Mouse (Mus musculus) embryonic facial prominence, embryonic 15.5 days (tissue): ENCODE measurements at regions not wholly inside any gene's neighbourhood (a gene's known extent, or its start where the extent isn't known, plus 50 kb on each side); places are given as distances from the start of the nearest gene placed in this dataset.
A peak's percentile ranks its signal among the peaks of the same experiment; 100 is the strongest.

Experiments
- ATAC-seq: fragments of 200-750 bp; cut with Nextera tagmentation; 2 replicates; pipeline ENCODE4 v1.8.0; 2017; ENCODE audit warnings: low read depth, moderate TSS enrichment; ENCODE audit not compliant: insufficient number of reproducible peaks, low FRiP score, low TSS enrichment
- H3K27ac ChIP-seq: fragments of 300-500 bp; sonication (generic); replicated peaks from 2 replicates; pipeline ENCODE4 v1.5.1; 2015; ENCODE audit warnings: mild to moderate bottlenecking, inconsistent platforms
- H3K27me3 ChIP-seq: fragments of 300-500 bp; sonication (generic); 2 replicates; pipeline ENCODE4 v1.6.1; 2015; ENCODE audit warnings: inconsistent platforms
- H3K36me3 ChIP-seq: fragments of 300-500 bp; sonication (generic); 2 replicates; pipeline ENCODE4 v1.6.1; 2015; ENCODE audit warnings: mild to moderate bottlenecking, inconsistent platforms
- H3K4me1 ChIP-seq: fragments of 300-500 bp; sonication (generic); 2 replicates; pipeline ENCODE4 v1.6.1; 2015; ENCODE audit warnings: inconsistent platforms
- H3K4me2 ChIP-seq: fragments of 300-500 bp; sonication (generic); replicated peaks from 2 replicates; pipeline ENCODE4 v1.6.1; 2015; ENCODE audit warnings: mild to moderate bottlenecking, inconsistent platforms
- H3K4me3 ChIP-seq: fragments of 300-500 bp; sonication (generic); replicated peaks from 2 replicates; pipeline ENCODE4 v1.5.1; 2015; ENCODE audit warnings: mild to moderate bottlenecking, inconsistent platforms
- H3K9ac ChIP-seq: fragments of 300-500 bp; sonication (generic); 2 replicates; pipeline ENCODE4 v1.6.1; 2015; ENCODE audit warnings: inconsistent platforms
- H3K9me3 ChIP-seq: fragments of 300-500 bp; sonication (generic); replicated peaks from 2 replicates; pipeline ENCODE4 v1.6.1; 2016; ENCODE audit warnings: inconsistent platforms
- WGBS: fragments of 180-500 bp; shearing (Covaris S2); methylation state at CpG from one replicate; pipeline ENCODE4 v1.1.7; 2015; 5-methylcytosine and 5-hydroxymethylcytosine counted together

DNA sequence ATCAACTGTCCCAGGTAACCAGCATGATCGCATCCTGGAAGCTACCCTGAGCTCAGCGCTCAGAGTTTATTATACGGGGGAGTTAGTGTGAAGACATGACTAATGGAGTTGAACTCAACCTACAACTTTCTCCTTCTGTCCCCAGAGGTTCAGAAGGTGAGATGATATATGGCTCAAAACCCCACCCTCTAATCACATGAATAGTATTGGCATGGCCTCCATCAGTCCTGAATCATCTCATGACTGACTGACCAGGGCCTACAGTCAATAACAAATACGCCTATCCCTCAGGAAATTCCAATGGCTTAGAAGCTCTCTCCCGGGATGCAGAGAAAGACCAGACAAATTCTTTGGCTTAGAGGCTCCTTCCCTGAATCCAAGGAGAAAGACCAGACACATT is 234.7 kb downstream of the Mreg start:
- H3K4me2 ChIP-seq, result no peak overlapping the region
- no peak overlapping the region for H3K9ac ChIP-seq
- no peaks in the 10 kb centered on the region for H3K9me3 ChIP-seq
- no peaks in the 10 kb centered on the region for H3K36me3 ChIP-seq
- 84% methylated on average over 5 of the region's 5 CpGs for WGBS
- no peaks in the 10 kb centered on the region for H3K27me3 ChIP-seq
- H3K4me1 ChIP-seq, result 0 out of 2 replicates have a peak, but pooled peaks cover 3% of the 10 kb centered on the region
- H3K27ac ChIP-seq, result no peak overlapping the region
- H3K4me3 ChIP-seq, result no peak overlapping the region
- ATAC-seq, result no peak

GRCm38 (mm10) chr1:71974715-71975114 is 237.4 kb downstream of the Mreg start:
- Histone ChIP-seq H3K27me3 (no peaks in the 10 kb centered on the region), H3K4me2 (no peak overlapping the region), H3K27ac (no peak overlapping the region), H3K4me1 (no peaks in the 10 kb centered on the region), H3K9me3 (no peaks in the 10 kb centered on the region), H3K4me3 (no peak overlapping the region), H3K9ac (no peak overlapping the region), H3K36me3 (no peaks in the 10 kb centered on the region)
- 51% methylated on average over 4 of the region's 4 CpGs for WGBS
- ATAC-seq, result no peak

GRCm38 (mm10) chr1:71971943-71972342 is 240.2 kb downstream of the Mreg start:
- no peaks in the 10 kb centered on the region for H3K9me3 ChIP-seq
- WGBS, result 60% methylated on average over 6 of the region's 6 CpGs
- ATAC-seq, result no peak

DNA sequence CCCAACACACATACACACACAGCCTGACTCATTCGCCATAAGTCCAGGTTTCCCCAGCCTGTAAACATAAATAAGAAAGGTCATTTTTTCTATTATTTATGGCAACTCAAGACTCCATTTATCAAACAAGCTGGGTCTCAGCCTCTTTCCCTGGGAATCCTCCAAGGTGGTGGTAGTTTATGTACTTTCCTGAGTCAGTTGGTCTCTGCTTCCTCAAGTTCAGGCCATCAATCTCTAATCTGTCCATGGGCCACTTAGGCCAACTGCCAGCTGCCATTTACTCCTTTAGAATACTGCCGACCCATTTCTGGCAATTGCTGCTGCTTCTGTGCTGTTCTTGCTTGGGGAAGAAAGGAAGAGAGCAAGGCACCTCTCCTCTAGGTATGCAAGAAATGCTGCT is 241.3 kb downstream of the Mreg start:
- H3K36me3 ChIP-seq, result no peaks in the 10 kb centered on the region
- H3K9ac ChIP-seq, result no peak overlapping the region
- H3K4me1 ChIP-seq, result no peaks in the 10 kb centered on the region
- H3K27me3 ChIP-seq, result no peaks in the 10 kb centered on the region
- no peak overlapping the region for H3K4me2 ChIP-seq
- ATAC-seq, result no peak
- no peak overlapping the region for H3K4me3 ChIP-seq
- no peaks in the 10 kb centered on the region for H3K9me3 ChIP-seq
- H3K27ac ChIP-seq, result no peak overlapping the region
- 89% methylated on average over 2 of the region's 2 CpGs for WGBS

More at GRCm38 (mm10) chr1:71971943-71972342, 240.2 kb downstream of the Mreg start:
- H3K9ac ChIP-seq, result no peak overlapping the region
- no peak overlapping the region for H3K4me2 ChIP-seq
- H3K27me3 ChIP-seq, result no peaks in the 10 kb centered on the region
- no peak overlapping the region for H3K4me3 ChIP-seq
- H3K27ac ChIP-seq, result no peak overlapping the region
- no peaks in the 10 kb centered on the region for H3K36me3 ChIP-seq
- no peaks in the 10 kb centered on the region for H3K4me1 ChIP-seq

DNA sequence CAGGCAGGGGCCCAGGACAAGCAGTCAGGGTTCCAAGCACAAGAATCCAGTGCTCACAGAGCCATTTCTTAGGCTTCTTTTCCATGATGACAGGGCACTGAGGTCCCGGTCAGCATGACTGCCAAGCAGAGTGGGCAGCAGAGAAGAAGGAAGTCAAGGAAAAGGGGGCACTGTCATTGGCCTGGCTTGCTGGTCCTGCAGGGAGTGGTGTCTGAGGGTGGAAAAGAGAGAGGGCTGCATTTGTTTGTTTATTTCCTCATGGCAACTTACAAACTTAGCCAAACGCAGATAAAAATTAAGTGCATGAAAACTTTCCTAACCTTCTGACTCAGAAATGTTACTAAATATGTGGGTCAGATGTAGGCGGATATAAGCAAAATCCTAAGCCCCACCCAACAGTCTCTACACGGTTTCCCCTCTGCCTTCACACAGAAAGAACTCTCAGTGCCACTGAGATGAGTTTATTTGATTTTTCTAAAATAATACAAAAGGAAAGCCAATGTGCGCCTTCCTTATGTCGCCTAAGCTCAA is 244.5 kb downstream of the Mreg start:
- Histone ChIP-seq H3K36me3 (no peaks in the 10 kb centered on the region), H3K27me3 (no peaks in the 10 kb centered on the region)
- WGBS, result 84% methylated on average over 6 of the region's 6 CpGs

GRCm38 (mm10) chr1:71964450-71965126 is 247.5 kb downstream of the Mreg start:
- Histone ChIP-seq H3K4me2 (no peak overlapping the region), H3K9me3 (no peaks in the 10 kb centered on the region), H3K36me3 (no peaks in the 10 kb centered on the region), H3K27me3 (no peaks in the 10 kb centered on the region), H3K9ac (no peak overlapping the region), H3K27ac (no peak overlapping the region), H3K4me1 (no peaks in the 10 kb centered on the region), H3K4me3 (no peak overlapping the region)
- WGBS, result 88% methylated on average over 4 of the region's 4 CpGs
- ATAC-seq, result no peak

More for the DNA sequence above, 244.5 kb downstream of the Mreg start:
- Histone ChIP-seq H3K4me2 (no peak overlapping the region), H3K9ac (no peak overlapping the region), H3K9me3 (no peaks in the 10 kb centered on the region), H3K27ac (no peak overlapping the region), H3K4me1 (no peaks in the 10 kb centered on the region), H3K4me3 (no peak overlapping the region)
- ATAC-seq, result no peak

- Histone ChIP-seq H3K4me1 (peaks cover 11% of the 10 kb centered on the region; the same call in 1 of the 2 replicates), H3K4me2 (no peak overlapping the region), H3K9ac (no peak overlapping the region), H3K4me3 (no peak overlapping the region), H3K27me3 (no peaks in the 10 kb centered on the region), H3K9me3 (no peaks in the 10 kb centered on the region), H3K27ac (no peak overlapping the region), H3K36me3 (no peaks in the 10 kb centered on the region)
- WGBS, result 31% methylated on average over 3 of the region's 3 CpGs
- no peak for ATAC-seq
Measured at GRCm38 (mm10) chr1:71956940-71957339, 255.2 kb downstream of the Mreg start.

DNA sequence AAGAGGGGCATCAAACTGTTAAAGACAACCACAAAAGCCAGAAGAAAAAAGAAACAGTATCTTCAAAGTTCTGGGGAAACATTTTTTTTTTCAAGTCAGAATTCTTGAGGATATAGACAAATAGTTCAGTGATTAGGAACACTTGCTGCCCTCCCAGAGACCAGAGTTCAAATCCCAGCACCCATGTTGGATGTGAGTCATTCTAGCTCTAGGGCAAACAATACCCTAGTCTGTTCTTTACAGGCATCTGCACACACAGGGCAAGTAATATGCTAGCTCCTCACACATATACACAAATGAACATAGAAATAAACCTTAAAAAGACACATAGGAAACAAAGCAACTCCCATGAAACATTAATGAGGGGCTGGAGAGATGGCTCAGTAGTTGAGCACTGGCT is 256.8 kb downstream of the Mreg start:
- Histone ChIP-seq H3K4me1 (peaks cover 11% of the 10 kb centered on the region; the same call in 1 of the 2 replicates), H3K36me3 (no peaks in the 10 kb centered on the region), H3K27ac (no peak overlapping the region), H3K4me2 (no peak overlapping the region), H3K9ac (no peak overlapping the region), H3K4me3 (no peak overlapping the region), H3K9me3 (no peaks in the 10 kb centered on the region), H3K27me3 (no peaks in the 10 kb centered on the region)
- ATAC-seq, result no peak

DNA sequence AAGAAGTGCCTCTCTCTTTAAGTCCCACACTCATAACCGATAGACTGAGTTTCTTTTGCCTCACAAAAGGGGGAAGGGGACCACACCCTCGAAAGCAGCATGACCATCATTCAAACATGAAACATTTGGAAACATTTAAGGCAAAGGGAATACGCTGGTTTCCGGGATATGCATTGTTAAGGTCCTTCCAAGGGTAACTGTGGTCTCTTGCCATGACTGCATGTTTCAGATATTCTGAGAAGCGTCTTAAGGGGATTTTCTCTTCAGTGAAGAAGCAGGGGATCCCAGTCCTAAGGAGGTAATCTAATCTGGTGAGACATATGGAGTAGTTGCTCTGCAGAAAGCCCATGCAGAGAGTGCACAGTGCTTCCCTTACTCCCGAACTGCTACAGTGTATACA is 258.8 kb downstream of the Mreg start:
- Histone ChIP-seq H3K9me3 (no peaks in the 10 kb centered on the region), H3K9ac (no peak overlapping the region), H3K27ac (0 out of 2 replicates have a peak overlapping the region, but pooled peaks have one; percentile 17), H3K27me3 (no peaks in the 10 kb centered on the region), H3K36me3 (no peaks in the 10 kb centered on the region), H3K4me1 (peaks cover 11% of the 10 kb centered on the region; the same call in 1 of the 2 replicates), H3K4me3 (no peak overlapping the region), H3K4me2 (no peak overlapping the region)
- WGBS, result 35% methylated on average over 6 of the region's 6 CpGs
- peak; percentile 47; the same call in 1 of the 2 replicates for ATAC-seq

- Histone ChIP-seq H3K4me1 (peaks cover 11% of the 10 kb centered on the region; the same call in 1 of the 2 replicates), H3K27ac (no peak overlapping the region), H3K4me2 (no peak overlapping the region), H3K9me3 (no peaks in the 10 kb centered on the region), H3K9ac (no peak overlapping the region), H3K27me3 (no peaks in the 10 kb centered on the region), H3K36me3 (no peaks in the 10 kb centered on the region), H3K4me3 (no peak overlapping the region)
- 79% methylated on average over 7 of the region's 7 CpGs for whole genome bisulfite sequencing
- no peak for ATAC-seq
Measured at GRCm38 (mm10) chr1:71949549-71949948, 262.6 kb downstream of the Mreg start.

- Histone ChIP-seq H3K36me3 (no peaks in the 10 kb centered on the region), H3K4me3 (no peak overlapping the region), H3K9ac (no peak overlapping the region), H3K27ac (no peak overlapping the region), H3K9me3 (no peaks in the 10 kb centered on the region), H3K4me1 (peaks cover 11% of the 10 kb centered on the region; the same call in 1 of the 2 replicates), H3K4me2 (no peak overlapping the region), H3K27me3 (no peaks in the 10 kb centered on the region)
- 81% methylated on average over 4 of the region's 4 CpGs for WGBS
- ATAC-seq, result no peak
Measured at GRCm38 (mm10) chr1:71948686-71949085, 263.4 kb downstream of the Mreg start.

GRCm38 (mm10) chr1:71947506-71947905 is 264.6 kb downstream of the Mreg start:
- 91% methylated on average over 2 of the region's 2 CpGs for WGBS

More at GRCm38 (mm10) chr1:71947506-71947905, 264.6 kb downstream of the Mreg start:
- Histone ChIP-seq H3K27me3 (no peaks in the 10 kb centered on the region), H3K36me3 (no peaks in the 10 kb centered on the region), H3K4me1 (no peaks in the 10 kb centered on the region), H3K9me3 (no peaks in the 10 kb centered on the region), H3K27ac (no peak overlapping the region), H3K4me2 (no peak overlapping the region), H3K9ac (no peak overlapping the region), H3K4me3 (no peak overlapping the region)
- no peak for ATAC-seq
